8 mouse cellular contexts compared by ENCODE assay signal in the genomic region with DNA sequence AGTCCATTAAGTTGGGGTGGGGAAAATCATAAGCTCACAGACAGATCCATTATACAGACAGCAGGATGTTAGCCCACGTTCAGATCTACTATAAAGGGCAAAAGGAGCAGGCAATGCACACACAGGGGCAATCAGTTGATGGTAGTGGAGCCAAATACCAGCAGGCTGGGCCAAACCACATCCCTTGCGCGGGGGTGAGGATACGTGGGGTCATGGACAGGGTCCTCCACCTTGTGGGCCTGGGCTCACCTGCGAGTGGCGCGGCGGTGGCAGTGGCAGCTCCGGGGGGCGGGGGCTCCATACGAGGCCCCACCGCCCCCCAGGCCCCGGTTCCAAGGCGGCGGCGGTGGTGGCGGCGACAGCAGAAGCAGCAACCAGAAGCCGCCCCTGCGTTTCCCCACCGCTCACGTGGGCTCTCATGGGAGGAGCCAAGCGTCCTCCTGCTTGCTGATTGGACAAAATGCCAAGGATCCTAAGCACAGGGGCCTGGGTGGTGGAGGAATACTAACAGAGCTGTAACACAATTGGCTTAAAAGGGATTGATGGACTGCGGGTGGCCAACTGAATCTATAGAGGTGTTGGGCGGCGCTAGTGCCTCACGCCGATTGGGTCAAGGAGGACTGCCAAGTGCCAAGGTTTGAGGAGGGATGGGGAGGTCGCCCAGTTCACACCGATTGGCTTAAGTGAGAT. TPM values are rescaled to one million over a fixed set of nuclear protein-coding genes. Genes with fewer than 3 reads are reported as not detected.
DNase-seq lines count a peak whose midpoint lies in the region; ATAC-seq lines count a peak whose summit lies in the region.

A gene (minus strand): TSS at position 418 of the 690 bp plus-strand sequence.

- H3K4me2 ChIP-seq in heart, embryonic 14.5 days (ENCODE audit: low read length), result peak within 1 kb of the TSS; percentile 64
- peak within 1 kb of the TSS; percentile 70 for H3K4me2 ChIP-seq in liver, embryonic 13.5 days
- H3K4me2 ChIP-seq in stomach, embryonic 16.5 days (ENCODE audit: low read depth, low read length), result peak within 1 kb of the TSS; percentile 51

- peak within 1 kb of the TSS; percentile 78 for H3K9ac ChIP-seq in heart, embryonic 14.5 days (ENCODE audit: low read length)
- peak within 1 kb of the TSS; percentile 69 for H3K9ac ChIP-seq in liver, embryonic 13.5 days
- H3K9ac ChIP-seq in stomach, embryonic 16.5 days (ENCODE audit: low read length), result peak within 1 kb of the TSS; percentile 73

- H3K9me3 ChIP-seq in heart, embryonic 14.5 days (ENCODE audit: control insufficient read depth, low read length), result no peaks in the 10 kb centered on the region
- H3K9me3 ChIP-seq in liver, embryonic 13.5 days (replicated peaks), result no peaks in the 10 kb centered on the region
- H3K9me3 ChIP-seq in stomach, embryonic 16.5 days (replicated peaks; ENCODE audit: control insufficient read depth, low read length), result no peaks in the 10 kb centered on the region

- DNase-seq in CD4-positive, CD25-positive, alpha-beta regulatory T cell, adult 2 months (ENCODE audit: low read depth, low spot score), result peak; percentile 92
- peak; percentile 85 for DNase-seq in fibroblast of lung, adult 2 months (ENCODE audit: low read depth)
- peak; percentile 89 for DNase-seq in kidney, postnatal 14 days
- peak; percentile 78 for DNase-seq in liver, embryonic 13.5 days
- peak; percentile 80 for DNase-seq in neural tube, embryonic 10.5 days (ENCODE audit: extremely low spot score, low spot score)

- no peaks in the 10 kb centered on the region; the same call in 1 of the 2 replicates for H3K4me1 ChIP-seq in brown adipose tissue, adult 24 weeks (ENCODE audit: control insufficient read depth, insufficient read depth, insufficient read length, low read length)
- 0 out of 4 replicates have a peak, but pooled peaks cover 0 to 3% of the 10 kb centered on the region in 2 experiments for H3K4me1 ChIP-seq in heart, embryonic 14.5 days (ENCODE audit: control insufficient read depth in 2 of 2, insufficient read depth in 2 of 2, low read length in 2 of 2)
- H3K4me1 ChIP-seq in liver, embryonic 13.5 days (replicated peaks), result peaks cover 6% of the 10 kb centered on the region; the same call in 1 of the 2 replicates
- H3K4me1 ChIP-seq in stomach, embryonic 16.5 days (ENCODE audit: control insufficient read depth, insufficient read depth, low read length), result no peaks in the 10 kb centered on the region

- no peaks in the 10 kb centered on the region for H3K27me3 ChIP-seq in heart, embryonic 14.5 days (ENCODE audit: control insufficient read depth, insufficient read depth, low read length)
- H3K27me3 ChIP-seq in liver, embryonic 13.5 days, result no peaks in the 10 kb centered on the region
- no peaks in the 10 kb centered on the region for H3K27me3 ChIP-seq in stomach, embryonic 16.5 days (ENCODE audit: control insufficient read depth, insufficient read depth, low read length)

- WGBS in heart, embryonic 14.5 days, result 16% methylated on average over 28 of the region's 30 CpGs
- 9% methylated on average over 29 of the region's 30 CpGs for WGBS in liver, embryonic 13.5 days (ENCODE audit: insufficient replicate concordance)
- WGBS in stomach, embryonic 16.5 days, result 14% methylated on average over 30 of the region's 30 CpGs

- peak; percentile 94 for ATAC-seq in heart, embryonic 14.5 days (ENCODE audit: insufficient number of reproducible peaks, insufficient read depth, low FRiP score, low read depth)
- ATAC-seq in liver, embryonic 13.5 days (ENCODE audit: low read depth), result peak; percentile 96
- peak; percentile 97 for ATAC-seq in stomach, embryonic 16.5 days (ENCODE audit: insufficient read depth, low FRiP score)

- H3K36me3 ChIP-seq in heart, embryonic 14.5 days (ENCODE audit: control insufficient read depth, insufficient read depth, low read length), result no peaks in the 10 kb centered on the region
- H3K36me3 ChIP-seq in liver, embryonic 13.5 days, result no peaks in the 10 kb centered on the region
- no peaks in the 10 kb centered on the region for H3K36me3 ChIP-seq in stomach, embryonic 16.5 days (ENCODE audit: control insufficient read depth, insufficient read depth, low read length)

- no peak within 1 kb of the TSS; the same call in 1 of the 2 replicates for H3K27ac ChIP-seq in brown adipose tissue, adult 24 weeks (replicated peaks; ENCODE audit: low read depth, low read length)
- H3K27ac ChIP-seq in heart, embryonic 14.5 days (replicated peaks in 1 of 2; ENCODE audit: control insufficient read depth in 1 of 2, insufficient read depth in 1 of 2, low read depth in 2 of 2, low read length in 2 of 2), result peak within 1 kb of the TSS; percentile 12 to 66; a peak in 3 of 4 replicates
- no peak within 1 kb of the TSS; the same call in 1 of the 2 replicates for H3K27ac ChIP-seq in liver, embryonic 13.5 days
- H3K27ac ChIP-seq in stomach, embryonic 16.5 days (ENCODE audit: low read length), result no peak within 1 kb of the TSS

- H3K4me3 ChIP-seq in brown adipose tissue, adult 24 weeks (ENCODE audit: insufficient read depth, low read depth, low read length), result peak within 1 kb of the TSS; percentile 75
- peak within 1 kb of the TSS; percentile 61 to 72 for H3K4me3 ChIP-seq in heart, embryonic 14.5 days (ENCODE audit: control insufficient read depth in 1 of 2, insufficient read depth in 1 of 2, low read depth in 1 of 2, low read length in 2 of 2)
- peak within 1 kb of the TSS; percentile 66 for H3K4me3 ChIP-seq in liver, embryonic 13.5 days (replicated peaks)
- peak within 1 kb of the TSS; percentile 64 for H3K4me3 ChIP-seq in stomach, embryonic 16.5 days (replicated peaks; ENCODE audit: low read length)

RNA-seq across cellular contexts. Expression of the gene that starts here (rescaled TPM):
- polyA plus RNA-seq in brown adipose tissue, adult 24 weeks (2012; ENCODE audit: insufficient read depth, insufficient read length, missing spikeins), result 5.5 and 8.8 TPM in 2 replicates
- polyA plus RNA-seq in heart, embryonic 14.5 days (2014; fragmentation: Nextera tagmentation; extraction: Ambion mirVana), result 5.3 and 7.1 TPM in 2 replicates
- 1.9 and 2.7 TPM in 2 replicates for polyA plus RNA-seq in liver, embryonic 13.5 days (2015; fragmentation: Nextera tagmentation; extraction: Ambion mirVana)
- polyA plus RNA-seq in stomach, embryonic 16.5 days (2015; fragmentation: Nextera tagmentation; extraction: Ambion mirVana), result 9.8 and 10.7 TPM in 2 replicates

Comparison
In these comparisons a context has a peak if more than half of its experiments do, and no peak if none do; other contexts are left out.
1. H3K27ac ChIP-seq: peak in heart, embryonic 14.5 days (2 of 2); none in brown adipose tissue, adult 24 weeks (single experiment), liver, embryonic 13.5 days (single experiment) and stomach, embryonic 16.5 days (single experiment).
2. Peak in every context shown above with its lines, with median percentiles within 50 percentile points of each other: DNase-seq, H3K4me3 ChIP-seq, ATAC-seq, H3K4me2 ChIP-seq and H3K9ac ChIP-seq.